Comparison of ENCODE assay signal across 8 mouse cellular contexts in genomic region chr13:93785329-93785728, GRCm38 (mm10). TPM values are rescaled to one million over a fixed set of nuclear protein-coding genes. Genes with fewer than 3 reads are reported as not detected.
DNase-seq lines count a peak whose midpoint lies in the region; TF ChIP-seq lines count a peak whose summit lies in the region.
"Had no signal": no experiment of that assay in that cellular context is flagged by ENCODE, and none has a peak within 500 bp of the region (broad histone marks: within the 10 kb centered on the region; RNA-seq: fewer than 3 reads in every experiment).

No protein-coding gene starts in this region.

- H3K4me1 ChIP-seq in kidney, adult 2 months (ENCODE audit: control insufficient read depth, insufficient read depth, low read length): no peaks in the 10 kb centered on the region
- H3K4me1 ChIP-seq in thymus, adult 2 months (replicated peaks; ENCODE audit: control insufficient read depth, insufficient read depth, low read length): 0 out of 2 replicates have a peak, but pooled peaks cover 2% of the 10 kb centered on the region
- no peaks in the 10 kb centered on the region for H3K4me1 ChIP-seq in heart, embryonic 10.5 days

- H3K36me3 ChIP-seq in kidney, adult 2 months (ENCODE audit: control insufficient read depth, insufficient read depth, low read length): no peaks in the 10 kb centered on the region
- H3K36me3 ChIP-seq in thymus, adult 2 months (ENCODE audit: control insufficient read depth, insufficient read depth, low read length): no peaks in the 10 kb centered on the region
- H3K36me3 ChIP-seq in heart, embryonic 10.5 days: no peaks in the 10 kb centered on the region

- H3K4me3 ChIP-seq in kidney, adult 2 months (ENCODE audit: insufficient read depth, low read depth, low read length): no peak overlapping the region
- H3K4me3 ChIP-seq in thymus, adult 2 months (ENCODE audit: control insufficient read depth, insufficient read depth, low read length): no peak overlapping the region
- H3K4me3 ChIP-seq in heart, embryonic 10.5 days: no peak overlapping the region

- 80% methylated on average over 3 of the region's 3 CpGs for WGBS in kidney, adult 2 months
- 77% methylated on average over 3 of the region's 3 CpGs for WGBS in thymus, adult 2 months
- WGBS in heart, embryonic 10.5 days: 76% methylated on average over 3 of the region's 3 CpGs

- H3K27me3 ChIP-seq in kidney, adult 2 months (replicated peaks; ENCODE audit: control insufficient read depth, insufficient read depth, low read length): no peaks in the 10 kb centered on the region
- H3K27me3 ChIP-seq in thymus, adult 2 months (ENCODE audit: control insufficient read depth, insufficient read depth, low read length): no peaks in the 10 kb centered on the region
- no peaks in the 10 kb centered on the region for H3K27me3 ChIP-seq in heart, embryonic 10.5 days (ENCODE audit: insufficient read depth, poor library complexity, severe bottlenecking)

- TF ChIP-seq POLR2A in kidney, adult 2 months (IDR thresholded peaks at IDR 0.05; ENCODE audit: low read depth, low read length): no peak
- TF ChIP-seq POLR2A in thymus, adult 2 months (IDR thresholded peaks at IDR 0.05; ENCODE audit: control insufficient read depth, extremely low read depth, insufficient read depth, low read length, poor library complexity): no peak

- TF ChIP-seq CTCF in kidney, adult 2 months (conservative IDR thresholded peaks at IDR 0.05; ENCODE audit: insufficient read depth, insufficient read length, low read depth, low read length): peak; percentile 48
- TF ChIP-seq CTCF in thymus, adult 2 months (IDR thresholded peaks at IDR 0.05; ENCODE audit: borderline replicate concordance, control insufficient read depth, extremely low read depth, insufficient read depth, low read length, poor library complexity): no peak

- DNase-seq in kidney, adult 2 months: no peak
- no peak for DNase-seq in kidney, adult 8-10 months
- DNase-seq in thymus, adult 2 months: peak; percentile 20
- DNase-seq in thymus, adult 18-20 months: no peak
- peak; percentile 55 for DNase-seq in induced T-regulatory cell, adult 2 months (ENCODE audit: low read depth)
- no peak for DNase-seq in retina, embryonic 14.5 days (ENCODE audit: low spot score)
- DNase-seq in heart, embryonic 10.5 days (ENCODE audit: low spot score): no peak
- DNase-seq: gastrocnemius, postnatal 14 days had no signal

- H3K9me3 ChIP-seq in heart, embryonic 10.5 days: no peaks in the 10 kb centered on the region

- H3K27ac ChIP-seq in kidney, adult 2 months (ENCODE audit: insufficient read depth, low read depth, low read length): no peak overlapping the region
- H3K27ac ChIP-seq in thymus, adult 2 months (ENCODE audit: control insufficient read depth, insufficient read depth, low read length): no peak overlapping the region
- no peak overlapping the region for H3K27ac ChIP-seq in heart, embryonic 10.5 days

RNA-seq across cellular contexts. Expression of gene Arsb, which starts 13.9 kb away (rescaled TPM):
- 114 and 117 TPM in 2 replicates for polyA plus RNA-seq in kidney, adult 2 months (2012; rRNA removed)
- polyA plus RNA-seq in thymus, adult 2 months (2012; rRNA removed): 17.9 and 19.1 TPM in 2 replicates
- 6.3 and 6.8 TPM in 2 replicates for polyA plus RNA-seq in heart, embryonic 10.5 days (2016; fragmentation: Nextera tagmentation; extraction: Ambion mirVana)

Comparison
In these comparisons a context has a peak if more than half of its experiments do, and no peak if none do; other contexts are left out.
1. DNase-seq: peak in thymus, adult 2 months (single experiment) and induced T-regulatory cell, adult 2 months (single experiment); none in kidney, adult 2 months (single experiment), kidney, adult 8-10 months (0 of 2), thymus, adult 18-20 months (0 of 2), retina, embryonic 14.5 days (single experiment) and heart, embryonic 10.5 days (single experiment).